Mouse (Mus musculus): Measurements from ENCODE around the gene Frmd6.

DNA sequence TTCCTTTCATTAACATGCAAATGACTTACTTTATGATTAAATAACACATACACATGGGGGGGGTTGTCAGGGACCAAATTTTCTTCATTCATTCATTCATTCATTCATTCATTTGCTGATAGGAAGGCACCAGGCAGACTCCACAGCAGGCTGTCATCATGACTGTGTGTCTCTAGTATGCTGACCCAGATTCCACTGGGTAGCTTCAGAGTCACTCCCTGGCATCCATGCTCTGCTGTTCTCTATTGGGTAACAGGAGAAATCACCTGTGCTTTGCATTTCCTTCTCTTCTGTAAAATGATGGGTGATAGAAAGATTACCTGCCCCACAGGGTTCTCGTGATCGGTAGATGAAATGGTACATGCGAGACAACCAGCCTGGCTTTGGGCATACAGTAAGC is 7.7 kb downstream of the Frmd6 start:
- no peak for TF ChIP-seq POLR2A (IDR thresholded peaks at IDR 0.05; ENCODE audit: insufficient read length, low read depth)
- no peak for TF ChIP-seq MYOD1 (IDR thresholded peaks at IDR 0.05; ENCODE audit: control insufficient read depth in 1 of 3, insufficient read length in 2 of 3, low read depth in 2 of 3)
- no peak for TF ChIP-seq MYOG (IDR thresholded peaks at IDR 0.05; ENCODE audit: control insufficient read depth in 1 of 3, insufficient read depth in 1 of 3, insufficient read length in 2 of 3, low read depth in 2 of 3)
- no peak for TF ChIP-seq E2F4 (IDR thresholded peaks at IDR 0.05; ENCODE audit: insufficient read depth)
- no peak for TF ChIP-seq TCF12 (IDR thresholded peaks at IDR 0.05; ENCODE audit: insufficient read depth, poor library complexity, severe bottlenecking)
- no peak for TF ChIP-seq REST (IDR thresholded peaks at IDR 0.05; ENCODE audit: insufficient read depth, insufficient read length)
- TF ChIP-seq CEBPB (IDR thresholded peaks at IDR 0.05; ENCODE audit: insufficient read depth, poor library complexity, severe bottlenecking): no peak
- TF ChIP-seq MAX (IDR thresholded peaks at IDR 0.05; ENCODE audit: low read depth): no peak
- no peak for TF ChIP-seq POLR2AphosphoS2 (IDR thresholded peaks at IDR 0.05; ENCODE audit: insufficient read length, low read depth)
- TF ChIP-seq TCF3 (IDR thresholded peaks at IDR 0.05; ENCODE audit: insufficient read length, low read depth): no peak
- no peak for TF ChIP-seq USF1 (IDR thresholded peaks at IDR 0.05; ENCODE audit: low read depth)
